Mouse (Mus musculus) erythroid progenitor cell, adult 5-6 weeks (primary cell): Measurements from ENCODE around the gene Uggt1. TPM values are rescaled to one million over a fixed set of nuclear protein-coding genes. Genes with fewer than 3 reads are reported as not detected.

Source experiments
- ATAC-seq: replicated peaks from 2 replicates; pipeline ENCODE4 v1.8.0; 2016; ENCODE audit warnings: moderate number of reproducible peaks, mild to moderate bottlenecking, moderate TSS enrichment, inconsistent platforms; ENCODE audit not compliant: poor library complexity, low FRiP score, severe bottlenecking
- total RNA-seq, 2 experiments: library from RNA; stranded (forward) in 1 of 2; stranded (reverse) in 1 of 2; fragments of 150-400 nt in 1 of 2; fragments of 186-747, 209-891 nt in 1 of 2; gene quantifications; 2 replicates each; pipeline versions ENCODE4 v1.2.3 to v1.2.4; 2015 to 2017; ENCODE audit warnings: low replicate concordance in 2 of 2

Uggt1 gene
- total RNA-seq, 2 experiments from 2014 or later, result 21.8 to 62.3 TPM

GRCm38 (mm10) chr1:36129126-36129525, 115.4 kb downstream of the Uggt1 start:
- no peak for ATAC-seq

DNA sequence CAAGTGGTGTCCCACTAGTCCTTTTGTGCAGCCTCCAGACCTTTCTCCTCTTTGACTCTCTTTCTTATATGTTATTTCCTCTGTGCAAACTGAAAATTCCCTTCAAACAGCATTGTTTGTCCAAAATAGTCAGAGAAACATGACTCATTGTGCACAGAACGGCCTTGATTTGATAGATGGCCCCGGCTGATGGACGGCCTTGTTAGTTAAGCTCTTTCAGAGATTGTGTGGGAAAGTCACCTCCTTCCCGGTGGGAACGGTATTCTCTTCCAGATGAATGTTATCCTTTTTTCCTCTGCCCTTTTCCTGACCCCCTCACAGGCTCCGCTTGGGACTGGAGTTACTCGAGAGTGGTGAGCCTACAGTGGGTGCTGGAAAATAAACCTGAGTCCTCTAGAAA, 119.4 kb downstream of the Uggt1 start:
- ATAC-seq, result no peak

GRCm38 (mm10) chr1:36121172-36121571, 123.3 kb downstream of the Uggt1 start:
- no peak for ATAC-seq

DNA sequence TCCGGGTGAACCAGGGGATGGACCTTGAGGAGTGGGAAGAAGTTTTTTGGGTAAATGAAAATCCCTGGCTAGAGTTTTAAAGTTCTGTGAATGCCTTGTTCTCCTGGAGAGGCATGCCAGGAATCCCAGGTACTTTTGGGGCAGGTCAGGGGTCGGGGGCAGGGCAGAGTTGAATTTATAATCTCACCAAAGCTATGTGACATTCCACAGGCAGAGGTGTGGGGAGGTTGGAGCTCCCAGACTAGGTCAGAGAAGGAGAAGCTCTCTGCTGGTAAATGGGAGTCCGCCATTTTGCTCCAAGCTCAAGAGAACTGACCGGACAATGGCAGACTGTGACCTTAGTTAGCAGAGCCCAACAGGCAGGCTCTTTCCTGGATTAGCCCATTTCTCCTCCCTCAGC, 125.1 kb downstream of the Uggt1 start:
- ATAC-seq, result no peak

- ATAC-seq, result no peak
These were observed 125.6 kb downstream of the Uggt1 start for GRCm38 (mm10) chr1:36118958-36119357.

DNA sequence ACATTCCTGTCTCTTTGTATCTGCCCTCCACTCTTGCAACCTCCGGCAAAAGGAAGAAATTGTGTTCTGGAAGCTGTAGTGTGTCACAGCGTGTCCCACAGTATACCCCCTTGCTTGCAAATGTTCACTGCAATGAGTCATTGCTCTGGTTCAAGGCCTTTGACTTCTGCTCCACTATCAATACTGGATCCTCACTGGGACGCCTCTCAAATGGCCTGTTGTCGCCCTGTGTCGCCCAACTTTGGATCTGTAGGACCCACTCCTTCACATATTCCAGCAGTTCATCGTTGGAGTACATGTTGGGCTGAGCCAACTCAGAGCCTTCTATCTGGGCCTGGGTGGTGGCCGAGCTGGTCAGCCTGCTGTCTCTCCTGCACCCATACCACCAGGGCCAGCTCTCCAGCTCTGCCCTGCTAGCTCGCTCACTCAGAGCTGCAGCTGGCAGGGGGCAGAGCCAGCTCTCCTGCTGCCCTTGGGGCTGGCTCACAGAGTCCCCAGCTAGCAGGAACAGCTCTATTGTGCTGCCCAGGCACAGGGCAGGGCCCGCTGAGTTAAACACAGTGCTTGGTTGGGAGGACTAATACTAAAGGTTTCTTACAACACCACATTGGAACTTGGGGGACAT, 126.3 kb downstream of the Uggt1 start:
- no peak for ATAC-seq

DNA sequence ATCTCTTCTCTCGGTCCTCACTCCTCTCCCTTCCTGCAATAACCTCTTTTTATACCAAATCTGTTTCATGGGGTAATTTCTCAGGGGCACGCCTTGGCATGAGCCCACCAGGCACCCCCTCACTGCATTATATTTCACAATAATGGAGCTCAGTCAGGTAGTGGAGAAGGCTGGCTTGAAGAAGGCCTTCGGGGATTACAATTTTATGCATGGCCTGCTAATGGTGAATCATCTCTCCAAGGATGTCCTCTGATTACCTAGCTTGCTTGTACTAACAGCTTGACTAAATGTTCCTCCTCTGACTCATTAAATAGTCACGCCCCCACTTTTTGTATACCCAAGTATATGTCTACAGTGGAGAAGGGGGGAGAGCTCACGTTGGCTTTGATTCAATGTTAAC, 128.0 kb downstream of the Uggt1 start:
- no peak for ATAC-seq

- no peak for ATAC-seq
These were observed 129.7 kb downstream of the Uggt1 start for GRCm38 (mm10) chr1:36114844-36115243.

GRCm38 (mm10) chr1:36113670-36114069, 130.8 kb downstream of the Uggt1 start:
- no peak for ATAC-seq

DNA sequence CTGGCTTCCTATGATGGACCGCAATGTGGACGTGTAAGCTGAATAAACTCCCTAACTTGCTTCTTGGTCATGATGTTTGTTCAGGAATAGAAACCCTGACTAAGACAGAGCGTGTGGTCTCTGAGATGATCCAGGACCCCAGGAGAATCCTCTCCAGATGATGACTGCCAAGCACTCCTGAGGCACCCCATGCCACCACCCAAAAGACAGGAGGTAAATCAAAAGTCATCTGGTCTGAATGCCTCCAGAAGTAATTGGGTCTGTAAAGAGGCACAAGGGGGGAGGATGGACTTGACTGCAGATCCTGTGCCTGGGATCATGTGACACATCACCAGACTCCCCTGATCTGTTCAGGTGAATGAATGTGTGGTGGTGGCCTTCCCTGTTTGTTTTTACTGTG, 131.9 kb downstream of the Uggt1 start:
- ATAC-seq, result no peak

DNA sequence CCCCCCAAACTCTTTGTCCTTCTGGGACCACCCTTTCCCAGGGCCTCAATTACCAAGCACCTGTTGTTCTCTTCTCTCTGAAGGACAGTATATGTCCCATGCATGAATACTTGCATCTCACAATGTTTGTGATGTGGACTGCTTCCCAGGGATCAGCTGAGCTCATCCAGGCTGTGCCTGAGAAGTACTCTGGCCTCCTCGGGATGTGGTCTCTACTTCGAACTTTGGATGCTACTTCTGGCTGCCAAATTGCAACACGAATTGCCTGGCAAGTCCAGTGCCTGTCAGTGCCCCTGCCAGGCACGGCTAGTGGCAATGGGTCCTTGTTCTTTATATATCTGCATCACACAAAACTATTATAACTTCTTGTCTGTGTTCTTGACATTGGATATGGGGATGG, 134.5 kb downstream of the Uggt1 start:
- no peak for ATAC-seq

GRCm38 (mm10) chr1:36105917-36106706, 138.4 kb downstream of the Uggt1 start:
- no peak for ATAC-seq

DNA sequence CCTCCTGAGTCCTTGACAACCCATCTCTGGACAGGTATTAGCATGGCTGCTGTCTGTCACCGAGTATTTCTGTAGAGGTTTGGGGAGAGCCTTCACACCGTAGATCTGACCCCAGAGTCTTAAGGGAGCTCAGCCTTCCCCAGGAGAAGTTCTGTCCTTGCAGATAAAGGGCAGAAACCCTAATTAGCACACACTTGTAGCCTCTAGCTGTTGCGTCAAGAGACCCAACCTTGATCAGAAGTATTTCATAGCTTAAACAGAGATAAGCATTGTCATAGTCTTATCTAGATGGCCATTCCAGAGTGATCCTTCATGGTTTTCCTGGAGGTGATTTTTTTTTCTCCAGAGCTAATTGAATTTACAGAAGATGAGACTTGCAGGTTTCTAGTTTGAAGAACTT, 144.1 kb downstream of the Uggt1 start:
- ATAC-seq, result no peak

DNA sequence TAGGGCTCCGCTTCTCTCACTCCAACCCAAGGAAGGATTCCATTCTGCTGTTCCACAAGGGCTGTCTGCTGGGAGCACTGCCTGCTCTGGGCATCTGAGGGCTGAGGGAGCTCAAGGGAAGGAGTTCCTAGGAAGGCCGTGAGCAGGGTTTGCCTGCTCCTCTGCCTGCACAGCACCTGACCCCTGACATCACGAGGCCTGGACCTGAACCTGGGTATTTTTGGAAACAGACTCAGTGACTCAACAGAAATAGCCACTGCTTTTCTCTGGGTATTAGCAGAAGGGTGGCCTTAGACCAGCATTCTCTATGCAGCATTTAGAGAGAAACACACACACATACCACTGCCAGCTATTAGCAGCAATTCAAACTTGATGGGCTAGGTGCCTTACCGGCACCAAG, 146.1 kb downstream of the Uggt1 start:
- no peak for ATAC-seq

DNA sequence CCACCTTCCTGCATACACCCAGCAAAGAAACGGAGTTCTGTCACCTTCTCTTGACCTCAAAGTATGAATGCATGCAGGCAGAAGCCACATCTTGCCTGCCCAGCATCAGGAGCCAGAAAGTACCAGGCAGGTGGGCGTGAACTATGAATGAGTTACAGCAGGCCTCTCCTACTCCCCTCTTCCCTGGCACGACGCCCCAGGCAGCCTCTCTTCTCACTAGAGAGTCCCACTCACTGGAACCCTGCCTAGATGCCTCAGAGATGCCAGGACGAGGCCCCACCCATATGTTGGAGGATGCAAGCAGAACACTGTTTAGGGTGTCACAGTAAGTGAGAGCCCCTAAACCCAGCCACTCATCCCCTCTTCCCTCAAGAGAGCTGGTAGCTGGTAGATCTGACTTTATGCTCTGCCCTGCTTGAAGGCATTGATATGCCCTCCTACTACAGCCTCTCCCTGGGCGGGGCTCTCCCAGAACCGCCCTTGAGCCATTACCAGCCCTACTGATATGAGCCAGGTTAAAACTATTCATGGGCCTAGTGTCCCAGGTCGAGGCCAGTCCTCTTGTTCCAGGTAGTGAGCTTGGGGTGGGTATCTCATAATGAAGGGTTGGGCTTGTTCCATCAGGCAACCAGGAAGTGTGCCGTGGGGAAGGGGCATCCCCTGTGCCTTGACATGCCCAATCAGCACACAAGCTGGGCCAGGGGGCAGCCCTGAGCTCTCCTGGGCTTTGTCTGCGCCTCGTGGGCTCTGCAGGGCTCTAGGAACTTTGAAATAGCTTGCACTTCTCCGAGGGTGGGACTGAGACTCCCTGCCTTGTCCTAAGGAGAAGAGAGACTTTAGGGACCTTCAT, 148.9 kb downstream of the Uggt1 start:
- ATAC-seq, result peak; percentile 80

DNA sequence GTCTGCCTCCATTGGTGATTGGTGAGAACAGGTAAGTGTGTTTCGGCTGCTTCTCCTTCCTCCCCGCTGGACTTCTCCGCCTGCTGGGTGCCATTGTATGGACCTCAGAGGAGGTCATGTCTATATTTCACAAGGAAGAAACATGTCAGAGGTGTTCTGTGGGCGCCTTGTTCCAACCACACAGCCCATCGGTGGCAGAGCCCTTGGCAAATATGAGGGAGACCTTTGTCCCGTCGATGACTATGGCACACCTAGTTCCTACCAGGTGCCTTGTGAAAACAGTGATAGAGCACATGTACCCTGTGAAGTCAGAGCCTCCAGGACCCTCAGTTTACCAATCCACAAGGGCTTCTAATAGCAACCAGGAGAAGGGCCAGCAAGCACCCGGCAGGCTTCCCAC, 150.8 kb downstream of the Uggt1 start:
- no peak for ATAC-seq

DNA sequence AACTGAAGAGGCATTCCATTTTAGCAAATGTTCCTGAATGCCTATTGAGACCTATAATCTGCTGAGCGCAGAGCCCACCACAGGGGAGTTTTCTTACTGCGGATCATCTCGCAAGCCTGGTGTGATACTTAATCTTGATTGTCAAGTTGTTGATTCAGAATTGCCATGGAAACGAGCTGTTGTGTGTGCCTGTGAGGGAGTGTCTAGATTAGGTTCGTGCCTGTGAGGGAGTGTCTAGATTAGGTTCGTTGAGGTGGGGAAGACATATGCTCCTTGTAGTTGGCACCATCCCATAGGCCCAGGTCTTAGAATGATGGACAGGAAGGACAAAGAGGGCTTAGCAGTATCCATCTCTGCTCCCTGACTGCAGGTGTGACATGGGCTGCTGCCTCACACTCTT, 153.3 kb downstream of the Uggt1 start:
- ATAC-seq, result peak; percentile 69

DNA sequence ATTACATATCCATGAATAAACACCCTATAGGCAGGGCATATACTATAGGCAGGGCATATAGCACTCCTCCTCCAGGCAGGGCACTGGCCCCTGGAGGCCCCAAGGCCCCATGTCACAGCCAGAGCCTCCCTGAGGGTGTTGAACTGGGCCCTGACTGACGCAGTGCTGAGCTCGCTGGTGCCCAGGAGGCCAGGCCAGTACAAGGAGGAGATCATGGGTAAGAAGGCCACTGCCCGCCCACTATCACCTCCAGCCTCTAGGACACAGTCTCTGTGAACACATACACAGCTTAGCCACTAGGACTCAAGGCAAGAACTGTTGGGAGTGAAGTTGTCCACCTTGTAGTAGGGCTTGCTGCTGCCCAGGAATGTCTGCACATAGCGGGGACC, 153.8 kb downstream of the Uggt1 start:
- ATAC-seq, result peak; percentile 40
